Mouse (Mus musculus) hindbrain, postnatal 0 days (tissue): Measurements from ENCODE around the gene Gm3776. TPM values are rescaled to one million over a fixed set of nuclear protein-coding genes. Genes with fewer than 3 reads are reported as not detected.
"Not testable (repeated sequence)": the region's sequence is repeated elsewhere in the genome, so short reads cannot be mapped to it uniquely, and the experiment has no call there.

ENCODE experiments used
- ATAC-seq: fragments of 200-750 bp; cut with Nextera tagmentation; 2 replicates; pipeline ENCODE4 v1.8.0; 2017; ENCODE audit warnings: mild to moderate bottlenecking, moderate TSS enrichment, moderate library complexity
- DNase-seq: peaks from one replicate; pipeline ENCODE4 v3.0.0-alpha.2; 2015; ENCODE audit warnings: low spot score
- H3K27ac ChIP-seq: fragments of 300-500 bp; sonication (generic); 2 replicates; pipeline ENCODE4 v1.5.1; 2014; ENCODE audit warnings: mild to moderate bottlenecking
- H3K27me3 ChIP-seq: fragments of 300-500 bp; sonication (generic); 2 replicates; pipeline ENCODE4 v1.6.1; 2014; ENCODE audit warnings: low read length, mixed read lengths; ENCODE audit not compliant: insufficient read depth
- H3K36me3 ChIP-seq: fragments of 300-500 bp; sonication (generic); 2 replicates; pipeline ENCODE4 v1.6.1; 2014; ENCODE audit warnings: low read length, mixed read lengths; ENCODE audit not compliant: insufficient read depth
- H3K4me1 ChIP-seq: fragments of 300-500 bp; sonication (generic); 2 replicates; pipeline ENCODE4 v1.6.1; 2014; ENCODE audit warnings: antibody characterized with exemption, low read length, mixed read lengths; ENCODE audit not compliant: insufficient read depth
- H3K4me2 ChIP-seq: fragments of 300-500 bp; sonication (generic); 2 replicates; pipeline ENCODE4 v1.6.1; 2014; ENCODE audit warnings: low read depth, mild to moderate bottlenecking, low read length, moderate library complexity, mixed read lengths
- H3K4me3 ChIP-seq: fragments of 300-500 bp; sonication (generic); 2 replicates; pipeline ENCODE4 v1.5.1; 2014; ENCODE audit warnings: low read length
- H3K9ac ChIP-seq: fragments of 300-500 bp; sonication (generic); replicated peaks from 2 replicates; pipeline ENCODE4 v1.6.1; 2014; ENCODE audit warnings: mild to moderate bottlenecking, low read length, moderate library complexity, mixed read lengths
- H3K9me3 ChIP-seq: fragments of 300-500 bp; sonication (generic); 2 replicates; pipeline ENCODE4 v1.6.1; 2016; ENCODE audit warnings: low read length, mixed read lengths
- CTCF ChIP-seq: IDR thresholded peaks from 2 replicates; pipeline ENCODE4 v1.5.1; 2016; ENCODE audit warnings: antibody characterized with exemption, control low read depth, low read depth
- WGBS: fragments of 180-500 bp; shearing (Covaris S2); extraction: QIAGEN DNeasy Blood & Tissue Kit; methylation state at CpG from one replicate; pipeline ENCODE4 v1.1.7; 2014; 5-methylcytosine and 5-hydroxymethylcytosine counted together
- polyA plus RNA-seq: library from polyadenylated mRNA; unstranded; fragments of >200 nt; fragmentation: Nextera tagmentation; extraction: Ambion mirVana; gene quantifications from 2 replicates; pipeline ENCODE4 v1.2.1, GENCODE M21; 2015
- total RNA-seq: library from RNA; depleted of rRNA; stranded (reverse); fragments of >200 nt; gene quantifications from 2 replicates; pipeline ENCODE4 v1.2.3, GENCODE M21; 2014; rRNA removed

Gm3776 gene
- total RNA-seq (not detected in 2 replicates), polyA plus RNA-seq (not detected in 2 replicates)

DNA sequence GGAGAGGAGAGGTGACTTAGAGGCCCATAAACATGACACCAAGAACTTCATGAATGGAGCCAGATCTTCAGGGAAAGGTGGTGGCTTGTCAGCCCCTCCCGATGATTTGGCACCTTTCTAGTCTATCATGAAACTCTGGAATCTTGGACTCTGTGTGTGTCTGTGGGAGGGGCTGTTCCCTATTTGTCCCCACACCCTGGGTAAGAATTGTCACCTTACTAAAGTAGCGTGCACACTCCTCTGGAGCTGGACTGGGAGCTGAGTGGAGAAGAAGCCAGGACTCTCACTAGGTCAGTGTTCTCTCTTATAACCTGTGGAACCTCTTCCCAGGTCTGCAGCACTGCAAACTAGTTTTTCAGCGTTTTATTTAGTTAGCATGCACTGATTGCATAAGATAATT lies at the start of gene Gm3776:
Gm3776 (plus strand) TSS at position 216 of the 400 bp plus-strand sequence.
- WGBS: 95% methylated on average over 1 of the region's 3 CpGs
- DNase-seq, H3K9ac ChIP-seq, H3K4me3 ChIP-seq, ATAC-seq, H3K9me3 ChIP-seq, H3K27me3 ChIP-seq, H3K4me2 ChIP-seq, H3K36me3 ChIP-seq, H3K27ac ChIP-seq, H3K4me1 ChIP-seq: not testable (repeated sequence)

DNA sequence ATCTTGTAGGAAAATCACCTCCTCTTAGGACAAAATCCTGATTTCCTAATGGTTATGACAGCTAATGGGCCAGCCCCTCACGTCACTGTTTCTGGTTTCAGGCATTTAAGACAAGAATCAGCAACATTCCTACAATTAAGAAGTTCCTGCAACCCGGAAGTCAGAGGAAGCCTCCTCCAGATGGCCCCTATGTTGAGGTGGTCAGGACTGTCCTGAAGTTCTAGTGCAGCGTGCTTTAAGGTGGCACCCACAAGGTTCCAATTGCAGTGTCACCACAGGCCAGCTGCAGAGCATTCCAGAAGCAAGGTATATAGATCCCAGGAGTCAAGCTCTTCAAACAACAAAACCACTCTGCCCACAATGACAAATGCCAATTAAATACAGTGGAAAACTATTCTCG lies 48.0 kb upstream of the Gm3776 start:
- Histone ChIP-seq H3K36me3 (no peaks in the 10 kb centered on the region), H3K9me3 (no peaks in the 10 kb centered on the region), H3K9ac (no peak overlapping the region), H3K27me3 (no peaks in the 10 kb centered on the region), H3K4me3 (no peak overlapping the region), H3K4me2 (no peak overlapping the region), H3K27ac (no peak overlapping the region), H3K4me1 (no peaks in the 10 kb centered on the region)
- 83% methylated on average over 4 of the region's 4 CpGs for WGBS
- DNase-seq (no peak), ATAC-seq (no peak)
- TF ChIP-seq CTCF: no peak

DNA sequence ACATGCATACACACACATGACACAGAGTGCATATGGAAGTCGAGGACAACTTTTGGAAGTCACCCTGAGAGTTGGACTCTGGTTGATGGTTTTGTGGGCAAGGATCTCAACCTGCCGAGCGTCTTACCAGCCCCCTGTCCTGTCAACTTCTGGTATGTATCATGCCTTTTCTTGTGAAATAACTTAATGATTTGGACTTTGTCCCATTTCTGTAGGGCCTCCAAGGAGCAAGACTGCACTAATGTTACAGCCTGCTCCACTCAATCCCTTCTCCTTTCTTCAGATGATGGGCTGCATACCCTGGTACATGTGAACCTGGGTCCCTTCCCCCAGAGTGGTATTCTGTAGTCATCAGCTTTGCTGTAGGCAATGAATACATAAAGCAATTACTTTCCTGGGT lies 46.9 kb upstream of the Gm3776 start:
- WGBS: 89% methylated on average over 3 of the region's 3 CpGs

DNA sequence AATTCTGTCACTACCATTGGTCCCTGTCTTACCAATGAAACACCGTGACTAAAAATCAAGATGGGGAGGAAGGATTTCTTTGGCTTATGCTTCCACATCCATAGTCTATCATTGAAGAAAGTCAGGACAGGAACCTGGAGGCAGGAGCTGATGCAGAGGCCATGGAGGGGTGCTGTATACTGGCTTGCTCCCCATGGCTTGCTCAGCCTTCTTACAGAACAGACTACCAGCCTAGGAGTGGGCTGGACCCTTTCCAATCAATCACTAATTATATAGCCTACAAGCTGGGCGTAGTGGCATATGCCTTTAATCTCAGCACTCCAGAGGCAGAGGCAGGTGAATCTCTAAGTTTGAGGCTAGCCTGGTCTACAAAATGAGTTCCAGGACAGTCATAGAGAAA lies 46.1 kb upstream of the Gm3776 start:
- no peaks in the 10 kb centered on the region for H3K4me1 ChIP-seq
- 94% methylated on average over 2 of the region's 2 CpGs for WGBS
- H3K36me3 ChIP-seq: no peaks in the 10 kb centered on the region
- H3K27ac ChIP-seq: no peak overlapping the region
- ATAC-seq (no peak), DNase-seq (no peak)
- no peak overlapping the region for H3K9ac ChIP-seq
- no peaks in the 10 kb centered on the region for H3K9me3 ChIP-seq
- no peak for TF ChIP-seq CTCF
- H3K4me3 ChIP-seq: no peak overlapping the region
- H3K27me3 ChIP-seq: no peaks in the 10 kb centered on the region
- no peak overlapping the region for H3K4me2 ChIP-seq

More for the DNA sequence above, 46.9 kb upstream of the Gm3776 start:
- Histone ChIP-seq H3K4me1 (no peaks in the 10 kb centered on the region), H3K36me3 (no peaks in the 10 kb centered on the region), H3K9me3 (no peaks in the 10 kb centered on the region), H3K27me3 (no peaks in the 10 kb centered on the region), H3K4me3 (no peak overlapping the region), H3K4me2 (no peak overlapping the region), H3K9ac (no peak overlapping the region), H3K27ac (no peak overlapping the region)
- ATAC-seq (no peak), DNase-seq (no peak)
- no peak for TF ChIP-seq CTCF

DNA sequence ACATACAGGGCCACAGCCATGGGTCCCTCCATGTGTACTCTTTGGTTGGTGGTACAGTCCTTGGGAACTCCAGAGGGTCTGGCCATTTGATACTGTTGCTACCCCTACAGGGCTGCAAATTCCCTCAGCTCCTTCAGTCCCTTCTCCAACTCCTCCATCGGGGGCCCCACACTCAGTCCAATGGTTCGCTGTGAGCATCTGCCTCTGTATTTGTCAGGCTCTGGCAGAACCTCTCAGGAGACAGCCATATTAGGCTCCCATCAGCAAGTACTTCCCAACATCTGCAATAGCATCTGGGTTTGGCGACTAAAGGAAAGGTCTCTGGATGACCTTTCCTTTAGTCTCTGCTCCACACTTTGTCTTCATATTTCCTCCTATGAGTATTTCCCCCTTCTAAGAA lies 45.4 kb upstream of the Gm3776 start:
- WGBS: 92% methylated on average over 3 of the region's 3 CpGs
- DNase-seq (no peak), ATAC-seq (no peak)
- H3K4me1 ChIP-seq: no peaks in the 10 kb centered on the region
- no peak overlapping the region for H3K4me2 ChIP-seq
- H3K27me3 ChIP-seq: no peaks in the 10 kb centered on the region
- no peak for TF ChIP-seq CTCF
- H3K27ac ChIP-seq: no peak overlapping the region
- no peaks in the 10 kb centered on the region for H3K36me3 ChIP-seq
- no peak overlapping the region for H3K9ac ChIP-seq
- no peak overlapping the region for H3K4me3 ChIP-seq
- H3K9me3 ChIP-seq: no peaks in the 10 kb centered on the region

DNA sequence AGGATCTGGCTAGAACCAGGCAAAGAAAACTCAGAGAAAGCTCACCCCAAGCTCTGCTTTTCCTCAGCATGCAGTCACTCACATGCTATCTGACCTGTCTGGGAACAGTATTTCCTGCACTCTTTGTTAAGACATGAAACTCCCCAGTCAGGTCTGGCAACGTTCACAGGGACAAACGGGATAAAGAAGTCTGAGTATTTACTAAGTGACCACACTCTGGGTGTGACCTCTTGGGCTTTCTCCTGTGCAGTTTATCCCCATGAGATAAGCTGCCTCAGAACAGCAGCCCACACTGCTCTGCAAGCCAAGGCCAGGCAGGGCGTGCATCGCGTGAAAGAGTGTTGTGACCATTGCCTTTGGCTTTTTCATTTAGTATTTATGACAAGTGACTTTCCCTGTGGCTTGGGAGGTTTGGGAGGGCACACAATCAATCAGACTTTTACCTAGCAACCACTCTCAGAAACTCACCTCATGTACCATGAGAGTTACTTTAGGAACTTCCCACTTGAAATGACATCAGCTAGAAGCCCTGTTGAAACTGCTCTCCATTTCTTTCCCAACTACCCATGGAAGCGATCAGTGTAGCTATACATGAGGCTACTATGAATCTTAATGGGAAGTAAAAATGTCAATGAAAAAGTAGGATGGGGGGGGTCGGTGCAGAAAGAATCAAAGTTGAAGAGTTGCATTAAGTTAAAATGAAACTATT lies 44.4 kb upstream of the Gm3776 start:
- Histone ChIP-seq H3K27me3 (no peaks in the 10 kb centered on the region), H3K9ac (no peak overlapping the region), H3K9me3 (no peaks in the 10 kb centered on the region), H3K27ac (no peak overlapping the region), H3K4me2 (no peak overlapping the region), H3K4me1 (no peaks in the 10 kb centered on the region), H3K36me3 (no peaks in the 10 kb centered on the region), H3K4me3 (no peak overlapping the region)
- no peak for ATAC-seq
- no peak for DNase-seq
- 83% methylated on average over 7 of the region's 7 CpGs for WGBS
- no peak for TF ChIP-seq CTCF

DNA sequence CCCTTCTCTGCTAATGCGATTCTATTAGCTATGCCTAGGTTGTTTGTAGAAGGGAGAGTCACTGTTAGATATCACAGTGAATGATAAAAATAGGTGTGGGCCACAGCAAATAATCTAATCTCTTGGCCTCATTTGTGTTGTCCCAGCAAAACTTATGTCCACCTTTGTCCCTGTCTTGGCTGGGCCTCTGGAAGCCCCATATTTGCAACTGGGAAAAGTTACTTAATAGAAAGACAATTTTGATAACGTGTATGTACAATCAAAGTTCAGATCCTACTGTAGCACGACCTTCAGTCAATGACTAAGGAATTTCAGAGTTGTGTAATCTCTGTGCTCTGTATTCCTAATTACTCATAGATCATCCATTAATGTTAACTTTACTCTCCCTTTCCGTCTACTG lies 39.9 kb upstream of the Gm3776 start:
- Histone ChIP-seq H3K27ac (no peak overlapping the region), H3K4me1 (no peaks in the 10 kb centered on the region), H3K4me2 (no peak overlapping the region), H3K27me3 (no peaks in the 10 kb centered on the region), H3K36me3 (no peaks in the 10 kb centered on the region), H3K9me3 (no peaks in the 10 kb centered on the region), H3K9ac (no peak overlapping the region), H3K4me3 (no peak overlapping the region)
- 83% methylated on average over 4 of the region's 4 CpGs for WGBS
- TF ChIP-seq CTCF: no peak
- no peak for ATAC-seq
- no peak for DNase-seq
